Mouse (Mus musculus): Measurements from ENCODE around the gene Dixdc1.

GRCm38 (mm10) chr9:50776162-50776760 lies 36.9 kb upstream of the Dixdc1 start:
- TF ChIP-seq CTCF (IDR thresholded peaks at IDR 0.05; ENCODE audit: borderline replicate concordance, insufficient read depth, low read length) = no peak
- TF ChIP-seq POLR2A (IDR thresholded peaks at IDR 0.05; ENCODE audit: low read depth, low read length) = no peak
